Mouse (Mus musculus): ENCODE results near the gene Scamp3.

Scamp3 gene

DNA sequence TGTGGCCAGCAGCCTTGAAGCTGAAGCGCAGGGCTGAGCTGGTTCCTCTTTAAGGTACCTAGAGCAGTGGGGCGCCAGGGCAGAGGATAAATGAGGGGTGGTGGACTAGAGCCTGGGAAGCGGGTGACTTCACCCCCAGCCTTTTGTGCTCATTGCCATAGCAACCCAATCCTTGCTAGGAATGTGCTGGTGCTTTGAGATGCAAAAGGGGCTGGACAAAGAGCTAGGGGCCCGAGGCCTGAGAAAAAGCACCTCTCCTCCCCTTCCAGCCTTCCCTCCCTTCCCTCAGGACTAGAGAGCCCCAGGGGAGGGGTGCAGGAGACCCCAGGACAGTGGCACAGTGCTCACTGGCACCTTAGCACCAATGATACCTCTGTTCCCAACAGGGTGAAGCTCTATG lies 48.6 kb downstream of the Scamp3 start:
- peak in 1 of 2 experiments; percentile 48 for DNase-seq (ENCODE audit: low spot score in 2 of 2)

DNA sequence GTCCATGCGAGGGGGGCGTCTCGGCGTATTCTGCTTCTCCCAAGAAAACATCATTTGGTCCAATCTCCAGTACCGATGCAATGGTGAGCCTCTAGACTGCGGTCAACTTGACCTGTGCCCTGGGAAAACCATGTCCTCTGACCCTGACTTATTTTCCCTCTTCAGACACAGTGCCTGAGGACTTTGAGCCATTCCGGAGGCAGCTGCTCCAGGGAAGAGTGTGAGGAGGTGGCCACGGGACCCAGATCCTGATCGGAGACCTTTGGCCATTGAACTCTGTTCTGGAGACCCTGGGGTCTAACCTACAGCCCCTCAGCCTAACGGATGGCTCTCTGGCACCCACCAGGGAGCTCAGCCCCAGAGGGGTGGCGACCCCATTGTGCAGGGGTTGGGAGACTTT lies 49.1 kb downstream of the Scamp3 start:
- no peak for DNase-seq (ENCODE audit: low spot score in 2 of 2)

DNA sequence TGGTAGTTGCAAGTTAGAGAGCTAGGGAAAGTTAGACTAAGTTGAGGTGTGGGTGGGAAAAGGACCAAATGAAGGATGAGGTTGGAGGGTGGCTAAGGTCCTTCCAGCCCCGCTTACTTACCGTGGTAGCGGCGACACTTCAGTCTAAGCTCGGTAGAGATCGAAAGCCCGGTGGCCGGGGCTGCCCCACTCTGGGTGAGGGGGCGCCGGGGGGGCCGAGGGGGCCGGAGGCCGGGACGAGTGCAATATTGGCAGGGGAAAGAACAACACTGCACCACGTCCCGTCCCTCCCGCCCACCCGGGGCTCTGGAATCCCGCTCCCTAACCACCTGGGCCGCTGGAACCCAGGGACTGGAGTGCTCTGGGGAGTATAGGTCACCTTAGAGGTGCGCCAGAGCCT lies 49.6 kb downstream of the Scamp3 start, which contains the start of gene Mtx1:
TSS of gene Mtx1 (minus strand) at position 189 of the 400 bp plus-strand sequence.
- no peak for DNase-seq (ENCODE audit: low spot score in 2 of 2)

DNA sequence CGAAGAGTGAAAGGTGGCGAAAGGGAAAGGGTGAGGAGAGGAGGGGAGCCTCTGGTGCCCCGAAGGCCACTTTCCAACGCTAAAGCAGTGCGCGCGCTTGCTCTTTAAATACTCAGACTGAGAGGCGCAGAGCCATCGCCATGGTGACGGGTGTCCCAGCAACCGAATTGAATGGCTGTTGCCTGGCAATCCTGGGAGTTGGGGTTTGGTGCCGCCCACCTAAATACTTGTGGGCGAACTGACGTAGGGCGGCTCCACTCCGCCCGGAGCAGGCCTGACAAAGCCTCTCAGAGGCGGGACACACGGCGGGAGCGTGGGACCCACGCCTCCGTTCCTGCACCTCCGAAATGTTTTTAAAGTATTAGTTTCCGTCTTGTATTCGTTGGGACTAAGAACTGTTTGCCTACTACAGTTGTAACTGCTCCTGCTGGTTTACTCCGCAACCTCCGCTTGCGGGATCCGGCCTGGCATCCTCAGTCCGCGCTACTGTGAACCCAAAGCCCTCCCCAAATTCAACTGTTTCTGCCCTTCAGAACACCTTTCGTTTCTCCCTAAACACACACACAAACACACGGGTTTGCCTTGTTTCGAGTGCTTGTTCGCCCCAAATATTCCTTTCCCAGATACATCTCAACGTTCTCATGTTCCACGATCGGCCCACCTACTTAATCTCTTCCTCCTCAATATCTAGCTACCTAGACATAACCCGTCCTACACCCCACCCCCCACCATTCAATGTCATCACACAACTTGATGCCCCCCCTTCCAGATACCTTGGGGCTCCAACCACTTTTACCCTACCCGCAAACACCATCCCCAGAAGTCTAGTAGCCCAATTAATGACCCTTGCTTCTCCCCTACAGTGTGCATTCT lies 50.3 kb downstream of the Scamp3 start:
- DNase-seq (ENCODE audit: low spot score in 2 of 2): peak; percentile 89 to 90

DNA sequence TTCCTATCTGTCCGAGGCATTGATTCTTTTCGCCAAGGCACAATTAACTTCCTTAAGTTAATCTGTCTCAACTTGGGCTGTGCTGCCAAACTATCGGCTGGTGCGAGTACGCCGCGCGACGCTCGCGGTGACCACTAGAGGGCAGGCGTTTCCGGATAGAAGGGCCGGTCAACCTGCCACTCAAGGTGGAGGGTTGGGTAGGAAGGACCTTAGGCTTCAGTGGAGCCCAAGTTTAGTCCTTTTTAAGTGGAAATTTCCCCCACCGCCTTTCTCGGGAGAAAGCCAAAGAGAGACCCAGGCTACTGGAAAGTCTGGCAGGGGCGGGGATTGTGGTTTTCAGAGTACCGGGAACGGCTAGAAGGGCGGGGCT lies 50.9 kb downstream of the Scamp3 start:
- peak; percentile 59 to 72 for DNase-seq (ENCODE audit: low spot score in 2 of 2)

DNA sequence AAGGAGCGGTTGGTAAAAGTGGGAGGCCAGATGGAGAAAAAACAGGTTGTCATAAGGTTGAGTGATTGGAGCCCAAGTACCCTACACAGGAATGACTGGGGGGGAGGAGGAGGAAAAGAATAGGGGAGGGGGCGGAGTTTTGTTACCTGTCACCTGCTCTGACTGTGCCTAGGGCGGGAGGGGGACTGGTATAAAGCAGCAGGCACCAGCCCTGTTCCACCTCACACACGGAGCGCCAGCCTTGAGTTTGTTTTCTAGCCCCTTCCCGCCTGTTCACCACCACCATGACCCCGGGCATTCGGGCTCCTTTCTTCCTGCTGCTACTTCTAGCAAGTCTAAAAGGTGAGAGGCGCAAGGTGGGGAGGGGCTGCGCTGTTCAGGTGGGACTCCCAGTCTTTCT lies 51.6 kb downstream of the Scamp3 start, which contains the start of gene Muc1:
TSS of gene Muc1 (plus strand) at position 222 of the 400 bp plus-strand sequence.
- no peak for DNase-seq (ENCODE audit: low spot score in 2 of 2)

DNA sequence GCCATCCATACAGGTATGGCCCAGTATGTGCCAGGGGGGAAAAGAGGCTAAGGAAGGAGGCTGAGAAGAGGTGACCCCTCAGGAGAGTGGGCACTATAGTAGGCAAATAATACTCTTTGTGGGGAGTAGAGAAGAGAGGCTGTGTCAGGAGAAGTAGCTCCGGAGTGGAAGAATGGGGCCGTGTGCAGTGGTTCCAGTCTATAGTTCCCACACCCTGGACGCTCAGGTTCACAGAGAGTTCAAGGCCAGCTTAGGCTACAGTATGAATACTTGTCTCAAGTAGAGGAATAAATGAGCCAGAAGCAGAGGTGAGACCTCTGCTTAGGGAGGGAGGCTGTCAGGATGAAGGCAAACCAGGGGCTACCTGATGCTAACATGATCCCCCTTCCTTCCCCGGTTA lies 52.0 kb downstream of the Scamp3 start:
- no peak for DNase-seq (ENCODE audit: low spot score in 2 of 2)

DNA sequence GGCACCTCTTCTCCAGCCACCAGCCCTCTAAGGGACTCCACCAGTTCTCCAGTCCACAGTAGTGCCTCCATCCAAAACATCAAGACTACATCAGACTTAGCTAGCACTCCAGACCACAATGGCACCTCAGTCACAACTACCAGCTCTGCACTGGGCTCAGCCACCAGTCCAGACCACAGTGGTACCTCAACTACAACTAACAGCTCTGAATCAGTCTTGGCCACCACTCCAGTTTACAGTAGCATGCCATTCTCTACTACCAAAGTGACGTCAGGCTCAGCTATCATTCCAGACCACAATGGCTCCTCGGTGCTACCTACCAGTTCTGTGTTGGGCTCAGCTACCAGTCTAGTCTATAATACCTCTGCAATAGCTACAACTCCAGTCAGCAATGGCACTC lies 53.3 kb downstream of the Scamp3 start:
- DNase-seq (ENCODE audit: low spot score in 2 of 2): no peak

DNA sequence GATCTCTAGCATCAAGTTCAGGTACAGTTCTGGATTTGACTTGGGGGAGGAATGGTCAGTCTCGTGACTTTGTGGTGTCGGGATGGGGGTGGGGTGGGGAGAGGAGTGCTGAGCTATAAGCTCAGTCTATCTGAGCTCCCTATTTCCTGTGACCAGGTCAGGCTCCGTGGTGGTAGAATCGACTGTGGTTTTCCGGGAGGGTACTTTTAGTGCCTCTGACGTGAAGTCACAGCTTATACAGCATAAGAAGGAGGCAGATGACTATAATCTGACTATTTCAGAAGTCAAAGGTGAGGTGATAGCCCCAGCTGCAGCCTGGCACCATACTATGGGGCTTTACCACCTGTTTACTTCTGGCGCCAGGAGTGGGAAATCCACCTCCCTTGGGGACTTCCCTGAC lies 54.1 kb downstream of the Scamp3 start:
- no peak for DNase-seq (ENCODE audit: low spot score in 2 of 2)

DNA sequence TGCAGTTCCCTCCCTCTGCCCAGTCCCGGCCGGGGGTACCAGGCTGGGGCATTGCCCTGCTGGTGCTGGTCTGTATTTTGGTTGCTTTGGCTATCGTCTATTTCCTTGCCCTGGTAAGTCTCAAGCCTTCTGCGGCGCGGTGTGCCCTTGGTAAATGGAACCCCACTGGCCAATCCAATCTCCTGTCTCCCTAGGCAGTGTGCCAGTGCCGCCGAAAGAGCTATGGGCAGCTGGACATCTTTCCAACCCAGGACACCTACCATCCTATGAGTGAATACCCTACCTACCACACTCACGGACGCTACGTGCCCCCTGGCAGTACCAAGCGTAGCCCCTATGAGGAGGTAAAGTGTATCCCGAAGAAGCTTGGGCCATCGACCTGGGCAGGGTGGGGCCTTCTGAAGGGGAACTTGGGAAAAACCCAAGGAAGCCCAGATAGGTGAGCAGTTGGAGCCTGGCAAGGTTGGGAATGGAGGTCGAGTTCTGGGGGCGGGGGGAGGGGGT lies 54.6 kb downstream of the Scamp3 start:
- DNase-seq (ENCODE audit: low spot score in 2 of 2): no peak

All from frontal cortex, postnatal 10 days (tissue).